Mouse (Mus musculus) kidney, embryonic 16.5 days (tissue): ENCODE data around the gene Zdhhc1. TPM values are rescaled to one million over a fixed set of nuclear protein-coding genes. Genes with fewer than 3 reads are reported as not detected.

ENCODE experiments used
- ATAC-seq: fragments of 200-750 bp; cut with Nextera tagmentation; 2 replicates; pipeline ENCODE4 v1.8.0; 2017; ENCODE audit warnings: moderate TSS enrichment; ENCODE audit not compliant: low FRiP score, low TSS enrichment
- H3K27ac ChIP-seq: fragments of 300-500 bp; sonication (generic); 2 replicates; pipeline ENCODE4 v1.5.1; 2014; ENCODE audit warnings: low read length
- H3K27me3 ChIP-seq: fragments of 300-500 bp; sonication (generic); 2 replicates; pipeline ENCODE4 v1.6.1; 2014; ENCODE audit warnings: low read length, control low read depth, mixed read lengths; ENCODE audit not compliant: insufficient read depth
- H3K36me3 ChIP-seq: fragments of 300-500 bp; sonication (generic); 2 replicates; pipeline ENCODE4 v1.6.1; 2014; ENCODE audit warnings: low read length, control low read depth, mixed read lengths; ENCODE audit not compliant: insufficient read depth
- H3K4me1 ChIP-seq: fragments of 300-500 bp; sonication (generic); 2 replicates; pipeline ENCODE4 v1.6.1; 2014; ENCODE audit warnings: low read length, control low read depth, mixed read lengths; ENCODE audit not compliant: insufficient read depth
- H3K4me2 ChIP-seq: fragments of 300-500 bp; sonication (generic); replicated peaks from 2 replicates; pipeline ENCODE4 v1.6.1; 2014; ENCODE audit warnings: low read depth, low read length
- H3K4me3 ChIP-seq: fragments of 300-500 bp; sonication (generic); 2 replicates; pipeline ENCODE4 v1.5.1; 2014; ENCODE audit warnings: mild to moderate bottlenecking, low read length
- H3K9ac ChIP-seq: fragments of 300-500 bp; sonication (generic); replicated peaks from 2 replicates; pipeline ENCODE4 v1.6.1; 2014; ENCODE audit warnings: low read length
- H3K9me3 ChIP-seq: fragments of 300-500 bp; sonication (generic); 2 replicates; pipeline ENCODE4 v1.6.1; 2016; ENCODE audit warnings: low read length, control low read depth
- WGBS: fragments of 180-500 bp; shearing (Covaris S2); extraction: QIAGEN DNeasy Blood & Tissue Kit; methylation state at CpG from one replicate; pipeline ENCODE4 v1.1.7; 2014; 5-methylcytosine and 5-hydroxymethylcytosine counted together
- polyA plus RNA-seq: library from polyadenylated mRNA; unstranded; fragments of >200 nt; fragmentation: Nextera tagmentation; extraction: Ambion mirVana; gene quantifications from 2 replicates; pipeline ENCODE4 v1.2.1, GENCODE M21; 2015

Zdhhc1 gene
- polyA plus RNA-seq, 1 experiment from 2014 or later, result 51.1 TPM

GRCm38 (mm10) chr8:105437078-105437748, 59.5 kb downstream of the Zdhhc1 start:
- H3K36me3 ChIP-seq, result no peaks in the 10 kb centered on the region
- H3K4me2 ChIP-seq, result no peak overlapping the region
- no peaks in the 10 kb centered on the region for H3K9me3 ChIP-seq
- H3K4me1 ChIP-seq, result 0 out of 2 replicates have a peak, but pooled peaks cover 2% of the 10 kb centered on the region
- H3K4me3 ChIP-seq, result no peak overlapping the region
- WGBS, result 76% methylated on average over 5 of the region's 5 CpGs
- ATAC-seq, result no peak
- H3K27ac ChIP-seq, result no peak overlapping the region
- H3K27me3 ChIP-seq, result no peaks in the 10 kb centered on the region
- H3K9ac ChIP-seq, result no peak overlapping the region

GRCm38 (mm10) chr8:105436218-105436617, 60.5 kb downstream of the Zdhhc1 start:
- Histone ChIP-seq H3K27me3 (no peaks in the 10 kb centered on the region), H3K4me2 (no peak overlapping the region), H3K4me1 (0 out of 2 replicates have a peak, but pooled peaks cover 2% of the 10 kb centered on the region), H3K27ac (no peak overlapping the region), H3K9me3 (no peaks in the 10 kb centered on the region), H3K36me3 (no peaks in the 10 kb centered on the region), H3K9ac (no peak overlapping the region), H3K4me3 (no peak overlapping the region)
- 70% methylated on average over 5 of the region's 5 CpGs for WGBS
- no peak for ATAC-seq

- Histone ChIP-seq H3K9ac (no peak overlapping the region), H3K27me3 (no peaks in the 10 kb centered on the region), H3K4me2 (no peak overlapping the region), H3K9me3 (no peaks in the 10 kb centered on the region), H3K4me1 (0 out of 2 replicates have a peak, but pooled peaks cover 2% of the 10 kb centered on the region), H3K27ac (no peak overlapping the region), H3K36me3 (no peaks in the 10 kb centered on the region), H3K4me3 (no peak overlapping the region)
- WGBS, result 34% methylated on average over 5 of the region's 5 CpGs
- ATAC-seq, result no peak
These were observed 62.6 kb downstream of the Zdhhc1 start for GRCm38 (mm10) chr8:105434136-105434535.

GRCm38 (mm10) chr8:105433511-105433910, 63.2 kb downstream of the Zdhhc1 start:
- whole genome bisulfite sequencing, result 55% methylated on average over 5 of the region's 5 CpGs
- Histone ChIP-seq H3K9me3 (no peaks in the 10 kb centered on the region), H3K4me3 (no peak overlapping the region), H3K9ac (no peak overlapping the region), H3K27me3 (no peaks in the 10 kb centered on the region), H3K27ac (no peak overlapping the region), H3K4me2 (no peak overlapping the region), H3K36me3 (no peaks in the 10 kb centered on the region), H3K4me1 (0 out of 2 replicates have a peak, but pooled peaks cover 2% of the 10 kb centered on the region)
- no peak for ATAC-seq

GRCm38 (mm10) chr8:105433021-105433420, 63.7 kb downstream of the Zdhhc1 start:
- 0 out of 2 replicates have a peak, but pooled peaks cover 2% of the 10 kb centered on the region for H3K4me1 ChIP-seq
- H3K4me3 ChIP-seq, result no peak overlapping the region
- no peak overlapping the region for H3K27ac ChIP-seq
- H3K27me3 ChIP-seq, result no peaks in the 10 kb centered on the region
- H3K9me3 ChIP-seq, result no peaks in the 10 kb centered on the region
- ATAC-seq, result no peak
- H3K36me3 ChIP-seq, result no peaks in the 10 kb centered on the region
- no peak overlapping the region for H3K9ac ChIP-seq
- 40% methylated on average over 6 of the region's 6 CpGs for WGBS
- no peak overlapping the region for H3K4me2 ChIP-seq

GRCm38 (mm10) chr8:105431743-105432515, 64.8 kb downstream of the Zdhhc1 start:
- 65% methylated on average over 7 of the region's 7 CpGs for WGBS
- no peaks in the 10 kb centered on the region for H3K9me3 ChIP-seq
- H3K27me3 ChIP-seq, result no peaks in the 10 kb centered on the region
- 0 out of 2 replicates have a peak, but pooled peaks cover 2% of the 10 kb centered on the region for H3K4me1 ChIP-seq
- H3K27ac ChIP-seq, result no peak overlapping the region
- no peak overlapping the region for H3K9ac ChIP-seq
- no peak for ATAC-seq
- H3K36me3 ChIP-seq, result no peaks in the 10 kb centered on the region
- no peak overlapping the region for H3K4me2 ChIP-seq
- no peak overlapping the region for H3K4me3 ChIP-seq

- H3K27ac ChIP-seq, result no peak overlapping the region
- H3K4me3 ChIP-seq, result no peak overlapping the region
- H3K4me2 ChIP-seq, result no peak overlapping the region
- ATAC-seq, result no peak
- no peaks in the 10 kb centered on the region for H3K36me3 ChIP-seq
- no peaks in the 10 kb centered on the region for H3K4me1 ChIP-seq
- 56% methylated on average over 6 of the region's 6 CpGs for WGBS
- no peaks in the 10 kb centered on the region for H3K9me3 ChIP-seq
- H3K27me3 ChIP-seq, result no peaks in the 10 kb centered on the region
- H3K9ac ChIP-seq, result no peak overlapping the region
These were observed 69.8 kb downstream of the Zdhhc1 start for GRCm38 (mm10) chr8:105426878-105427277.

Other genes starting within 250 kb of the Zdhhc1 start
- 10.2 and 11.9 TPM in 2 replicates for gene B3gnt9, start 241.7 kb downstream of the Zdhhc1 start, polyA plus RNA-seq
- 23.4 and 26.3 TPM in 2 replicates for gene Tradd, start 232.3 kb downstream of the Zdhhc1 start, polyA plus RNA-seq
- gene Fbxl8, start 232.3 kb downstream of the Zdhhc1 start, polyA plus RNA-seq, result 3.0 and 3.1 TPM in 2 replicates
- gene Hsf4, start 227.1 kb downstream of the Zdhhc1 start, polyA plus RNA-seq, result 0.14 and 0.16 TPM in 2 replicates
- gene Nol3, start 220.8 kb downstream of the Zdhhc1 start, polyA plus RNA-seq, result 1.2 and 1.4 TPM in 2 replicates
- 10.5 and 13.4 TPM in 2 replicates for gene 4931428F04Rik, start 207.0 kb downstream of the Zdhhc1 start, polyA plus RNA-seq
- gene Exoc3l, start 200.8 kb downstream of the Zdhhc1 start, polyA plus RNA-seq, result 29.5 and 32.1 TPM in 2 replicates
- gene E2f4, start 199.2 kb downstream of the Zdhhc1 start, polyA plus RNA-seq, result 90.1 and 108 TPM in 2 replicates
- 13.3 and 13.9 TPM in 2 replicates for gene Elmo3, start 191.3 kb downstream of the Zdhhc1 start, polyA plus RNA-seq
- 2.2 and 2.4 TPM in 2 replicates for gene Lrrc29, start 170.6 kb downstream of the Zdhhc1 start, polyA plus RNA-seq
- 120 and 136 TPM in 2 replicates for gene Tmem208, start 170.5 kb downstream of the Zdhhc1 start, polyA plus RNA-seq
- gene Fhod1, start 148.9 kb downstream of the Zdhhc1 start, polyA plus RNA-seq, result 3.7 and 4.6 TPM in 2 replicates
- 2.5 and 3.1 TPM in 2 replicates for gene Slc9a5, start 148.1 kb downstream of the Zdhhc1 start, polyA plus RNA-seq
- gene Plekhg4, start 123.6 kb downstream of the Zdhhc1 start, polyA plus RNA-seq, result 0.32 and 0.37 TPM in 2 replicates
- not detected in 2 replicates for gene Kctd19, start 83.4 kb downstream of the Zdhhc1 start, polyA plus RNA-seq
- gene Lrrc36, start 83.3 kb downstream of the Zdhhc1 start, polyA plus RNA-seq, result 0.17 and 0.41 TPM in 2 replicates
- 22.2 and 24.8 TPM in 2 replicates for gene Tppp3, start 25.4 kb downstream of the Zdhhc1 start, polyA plus RNA-seq
- gene Hsd11b2, start 21.9 kb upstream of the Zdhhc1 start, polyA plus RNA-seq, result 39.3 and 39.9 TPM in 2 replicates
- gene Atp6v0d1, start 69.1 kb upstream of the Zdhhc1 start, polyA plus RNA-seq, result 106 and 111 TPM in 2 replicates
- 44.5 and 46.3 TPM in 2 replicates for gene Ripor1, start 108.4 kb upstream of the Zdhhc1 start, polyA plus RNA-seq
- gene Ctcf, start 139.7 kb upstream of the Zdhhc1 start, polyA plus RNA-seq, result 117 and 134 TPM in 2 replicates
- 0.84 and 1.2 TPM in 2 replicates for gene Agrp, start 140.5 kb upstream of the Zdhhc1 start, polyA plus RNA-seq
- 0.49 and 0.52 TPM in 2 replicates for gene Carmil2, start 189.4 kb upstream of the Zdhhc1 start, polyA plus RNA-seq
- gene Acd, start 204.2 kb upstream of the Zdhhc1 start, polyA plus RNA-seq, result 65.7 and 67.6 TPM in 2 replicates
- 18.0 and 20.1 TPM in 2 replicates for gene Pard6a, start 204.2 kb upstream of the Zdhhc1 start, polyA plus RNA-seq
- gene 4933405L10Rik, start 210.8 kb upstream of the Zdhhc1 start, polyA plus RNA-seq, result not detected in 2 replicates
- 29.0 and 34.1 TPM in 2 replicates for gene Enkd1, start 211.3 kb upstream of the Zdhhc1 start, polyA plus RNA-seq